Mouse (Mus musculus) intestine, embryonic 14.5 days (tissue): ENCODE data around the gene Camkmt. TPM values are rescaled to one million over a fixed set of nuclear protein-coding genes. Genes with fewer than 3 reads are reported as not detected.

ENCODE experiments used
- ATAC-seq: fragments of 200-750 bp; cut with Nextera tagmentation; replicated peaks from 2 replicates; pipeline ENCODE4 v1.8.0; 2017; ENCODE audit warnings: low read depth, moderate number of reproducible peaks, moderate TSS enrichment, moderate library complexity; ENCODE audit not compliant: low FRiP score, low TSS enrichment
- DNase-seq: peaks from one replicate; pipeline ENCODE4 v3.0.0-alpha.2; 2018; ENCODE audit warnings: low spot score
- H3K27ac ChIP-seq: fragments of 300-500 bp; sonication (generic); 2 replicates; pipeline ENCODE4 v1.5.1; 2014; ENCODE audit warnings: low read depth, mild to moderate bottlenecking, control low read depth
- H3K27me3 ChIP-seq: fragments of 300-500 bp; sonication (generic); replicated peaks from 2 replicates; pipeline ENCODE4 v1.6.1; 2014; ENCODE audit warnings: low read length, control low read depth; ENCODE audit not compliant: control insufficient read depth, insufficient read depth
- H3K36me3 ChIP-seq: fragments of 300-500 bp; sonication (generic); 2 replicates; pipeline ENCODE4 v1.6.1; 2014; ENCODE audit warnings: low read length, control low read depth; ENCODE audit not compliant: control insufficient read depth, insufficient read depth
- H3K4me1 ChIP-seq: fragments of 300-500 bp; sonication (generic); replicated peaks from 2 replicates; pipeline ENCODE4 v1.6.1; 2014; ENCODE audit warnings: low read length, control low read depth, mixed read lengths; ENCODE audit not compliant: control insufficient read depth, insufficient read depth
- H3K4me2 ChIP-seq: fragments of 300-500 bp; sonication (generic); 2 replicates; pipeline ENCODE4 v1.6.1; 2014; ENCODE audit warnings: low read length
- H3K4me3 ChIP-seq: fragments of 300-500 bp; sonication (generic); 2 replicates; pipeline ENCODE4 v1.5.1; 2014; ENCODE audit warnings: low read depth, low read length, control low read depth, mixed read lengths
- H3K9ac ChIP-seq: fragments of 300-500 bp; sonication (generic); 2 replicates; pipeline ENCODE4 v1.6.1; 2014; ENCODE audit warnings: mild to moderate bottlenecking, low read length
- H3K9me3 ChIP-seq: fragments of 300-500 bp; sonication (generic); 2 replicates; pipeline ENCODE4 v1.6.1; 2016; ENCODE audit warnings: low read length, control low read depth; ENCODE audit not compliant: control insufficient read depth
- whole genome bisulfite sequencing: fragments of 180-500 bp; shearing (Covaris S2); extraction: QIAGEN DNeasy Blood & Tissue Kit; methylation state at CpG from one replicate; pipeline ENCODE4 v1.1.7; 2014; 5-methylcytosine and 5-hydroxymethylcytosine counted together
- polyA plus RNA-seq: library from polyadenylated mRNA; unstranded; fragments of >200 nt; fragmentation: Nextera tagmentation; extraction: Ambion mirVana; gene quantifications from 2 replicates; pipeline ENCODE4 v1.2.1, GENCODE M21; 2014

The Camkmt gene
- polyA plus RNA-seq, 1 experiment from 2014 or later = 14.6 TPM

- H3K4me2 ChIP-seq = no peak overlapping the region
- H3K9ac ChIP-seq = no peak overlapping the region
- no peaks in the 10 kb centered on the region for H3K36me3 ChIP-seq
- ATAC-seq = no peak
- WGBS = 84% methylated on average over 15 of the region's 15 CpGs
- no peak overlapping the region for H3K4me3 ChIP-seq
- no peaks in the 10 kb centered on the region for H3K4me1 ChIP-seq
- no peak overlapping the region for H3K27ac ChIP-seq
- H3K9me3 ChIP-seq = 0 out of 2 replicates have a peak, but pooled peaks cover 2% of the 10 kb centered on the region
- DNase-seq = no peak
- no peaks in the 10 kb centered on the region for H3K27me3 ChIP-seq
Observed at GRCm38 (mm10) chr17:85506206-85507088, 416.1 kb downstream of the Camkmt start.

GRCm38 (mm10) chr17:85507089-85507460 is 416.7 kb downstream of the Camkmt start:
- 93% methylated on average over 4 of the region's 4 CpGs for WGBS
- no peak overlapping the region for H3K27ac ChIP-seq
- DNase-seq = no peak
- no peak overlapping the region for H3K4me2 ChIP-seq
- H3K27me3 ChIP-seq = no peaks in the 10 kb centered on the region
- ATAC-seq = no peak
- no peaks in the 10 kb centered on the region for H3K36me3 ChIP-seq
- no peak overlapping the region for H3K4me3 ChIP-seq
- H3K9ac ChIP-seq = no peak overlapping the region
- H3K4me1 ChIP-seq = no peaks in the 10 kb centered on the region
- H3K9me3 ChIP-seq = 0 out of 2 replicates have a peak, but pooled peaks cover 2% of the 10 kb centered on the region

Other genes starting within 250 kb of the Camkmt start
- gene Ppm1b, start 133.8 kb upstream of the Camkmt start, polyA plus RNA-seq = 86.4 and 91.4 TPM in 2 replicates
- 1.6 and 2.2 TPM in 2 replicates for gene Slc3a1, start 62.2 kb upstream of the Camkmt start, polyA plus RNA-seq
- gene Prepl, start 311 bp upstream of the Camkmt start, polyA plus RNA-seq = 30.2 and 31.0 TPM in 2 replicates